Mouse (Mus musculus) limb, embryonic 12.5 days (tissue): Measurements from ENCODE around the gene Cd68. TPM values are rescaled to one million over a fixed set of nuclear protein-coding genes. Genes with fewer than 3 reads are reported as not detected.

Experiments
- ATAC-seq: fragments of 200-750 bp; cut with Nextera tagmentation; 2 replicates; pipeline ENCODE4 v1.8.0; 2017; ENCODE audit warnings: low read depth, moderate TSS enrichment; ENCODE audit not compliant: insufficient number of reproducible peaks, insufficient read depth, low FRiP score, low TSS enrichment
- H3K27ac ChIP-seq: fragments of 300-500 bp; sonication (generic); 2 replicates; pipeline ENCODE4 v1.5.1; 2016; ENCODE audit warnings: mild to moderate bottlenecking, moderate library complexity
- H3K27me3 ChIP-seq: fragments of 300-500 bp; sonication (generic); 2 replicates; pipeline ENCODE4 v1.6.1; 2016; ENCODE audit warnings: mild to moderate bottlenecking, moderate library complexity
- H3K36me3 ChIP-seq: fragments of 300-500 bp; sonication (generic); 2 replicates; pipeline ENCODE4 v1.6.1; 2016; ENCODE audit warnings: mild to moderate bottlenecking, moderate library complexity
- H3K4me1 ChIP-seq: fragments of 300-500 bp; sonication (generic); replicated peaks from 2 replicates; pipeline ENCODE4 v1.6.1; 2016
- H3K4me2 ChIP-seq: fragments of 300-500 bp; sonication (generic); 2 replicates; pipeline ENCODE4 v1.6.1; 2016; ENCODE audit warnings: mild to moderate bottlenecking, moderate library complexity
- H3K4me3 ChIP-seq: fragments of 300-500 bp; sonication (generic); replicated peaks from 2 replicates; pipeline ENCODE4 v1.5.1; 2016; ENCODE audit warnings: mild to moderate bottlenecking
- H3K9ac ChIP-seq: fragments of 300-500 bp; sonication (generic); replicated peaks from 2 replicates; pipeline ENCODE4 v1.6.1; 2016; ENCODE audit warnings: mild to moderate bottlenecking, moderate library complexity
- H3K9me3 ChIP-seq: fragments of 300-500 bp; sonication (generic); 2 replicates; pipeline ENCODE4 v1.6.1; 2016; ENCODE audit warnings: mild to moderate bottlenecking, moderate library complexity
- WGBS: fragments of 180-500 bp; shearing (Covaris S2); methylation state at CpG from one replicate; pipeline ENCODE4 v1.1.7; 2016; 5-methylcytosine and 5-hydroxymethylcytosine counted together
- polyA plus RNA-seq: library from polyadenylated mRNA; unstranded; fragments of >200 nt; fragmentation: Nextera tagmentation; extraction: Ambion mirVana; gene quantifications from 2 replicates; pipeline ENCODE4 v1.2.1, GENCODE M21; 2016

Cd68 gene
- polyA plus RNA-seq, 1 experiment from 2014 or later = 5.9 TPM

GRCm38 (mm10) chr11:69693421-69693965 is 27.5 kb upstream of the Cd68 start:
- H3K9ac ChIP-seq = no peak overlapping the region
- no peak overlapping the region for H3K4me2 ChIP-seq
- H3K27me3 ChIP-seq = no peaks in the 10 kb centered on the region
- H3K4me3 ChIP-seq = no peak overlapping the region
- H3K4me1 ChIP-seq = peaks cover 12% of the 10 kb centered on the region
- H3K27ac ChIP-seq = no peak overlapping the region
- ATAC-seq = no peak
- H3K36me3 ChIP-seq = no peaks in the 10 kb centered on the region
- 59% methylated on average over 11 of the region's 11 CpGs for WGBS
- no peaks in the 10 kb centered on the region for H3K9me3 ChIP-seq

GRCm38 (mm10) chr11:69692863-69693262 is 26.9 kb upstream of the Cd68 start:
- Histone ChIP-seq H3K27ac (no peak overlapping the region), H3K9ac (no peak overlapping the region), H3K27me3 (no peaks in the 10 kb centered on the region), H3K4me1 (peaks cover 12% of the 10 kb centered on the region), H3K4me3 (no peak overlapping the region), H3K4me2 (no peak overlapping the region), H3K36me3 (no peaks in the 10 kb centered on the region), H3K9me3 (no peaks in the 10 kb centered on the region)
- 92% methylated on average over 6 of the region's 6 CpGs for WGBS
- ATAC-seq = no peak

- Histone ChIP-seq H3K4me1 (peaks cover 12% of the 10 kb centered on the region), H3K27ac (no peak overlapping the region), H3K27me3 (no peaks in the 10 kb centered on the region), H3K9ac (no peak overlapping the region), H3K9me3 (no peaks in the 10 kb centered on the region), H3K4me3 (no peak overlapping the region), H3K4me2 (no peak overlapping the region), H3K36me3 (no peaks in the 10 kb centered on the region)
- WGBS = 64% methylated on average over 9 of the region's 9 CpGs
- no peak for ATAC-seq
Observed at GRCm38 (mm10) chr11:69692196-69692811, 26.4 kb upstream of the Cd68 start.

- no peak for ATAC-seq
- no peak overlapping the region for H3K9ac ChIP-seq
Observed at GRCm38 (mm10) chr11:69689891-69690290, 23.9 kb upstream of the Cd68 start.

GRCm38 (mm10) chr11:69687061-69687460 is 21.1 kb upstream of the Cd68 start:
- WGBS = 47% methylated on average over 5 of the region's 5 CpGs
- Histone ChIP-seq H3K9me3 (no peaks in the 10 kb centered on the region), H3K9ac (no peak overlapping the region), H3K4me3 (no peak overlapping the region), H3K36me3 (no peaks in the 10 kb centered on the region), H3K4me1 (peaks cover 20% of the 10 kb centered on the region), H3K4me2 (peak overlapping the region; percentile 2; the same call in 1 of the 2 replicates), H3K27me3 (no peaks in the 10 kb centered on the region), H3K27ac (no peak overlapping the region)
- ATAC-seq = no peak

More at GRCm38 (mm10) chr11:69689891-69690290, 23.9 kb upstream of the Cd68 start:
- H3K4me1 ChIP-seq = peaks cover 8% of the 10 kb centered on the region; the same call in 1 of the 2 replicates
- H3K36me3 ChIP-seq = no peaks in the 10 kb centered on the region
- no peaks in the 10 kb centered on the region for H3K27me3 ChIP-seq
- H3K9me3 ChIP-seq = no peaks in the 10 kb centered on the region
- 91% methylated on average over 1 of the region's 1 CpGs for WGBS
- no peak overlapping the region for H3K4me2 ChIP-seq
- no peak overlapping the region for H3K4me3 ChIP-seq
- no peak overlapping the region for H3K27ac ChIP-seq

- peaks cover 20% of the 10 kb centered on the region for H3K4me1 ChIP-seq
- 0 out of 2 replicates have a peak overlapping the region, but pooled peaks have one; percentile 2 for H3K4me2 ChIP-seq
- 15% methylated on average over 4 of the region's 4 CpGs for WGBS
- no peaks in the 10 kb centered on the region for H3K9me3 ChIP-seq
- no peaks in the 10 kb centered on the region for H3K27me3 ChIP-seq
- no peaks in the 10 kb centered on the region for H3K36me3 ChIP-seq
- ATAC-seq = no peak
- no peak overlapping the region; the same call in 1 of the 2 replicates for H3K9ac ChIP-seq
- no peak overlapping the region for H3K27ac ChIP-seq
- no peak overlapping the region for H3K4me3 ChIP-seq
Observed at GRCm38 (mm10) chr11:69686377-69686776, 20.4 kb upstream of the Cd68 start.

- H3K9ac ChIP-seq = peak within 1 kb of the TSS; percentile 13; the same call in 1 of the 2 replicates
- no peaks in the 10 kb centered on the region for H3K9me3 ChIP-seq
- 87% methylated on average over 10 of the region's 10 CpGs for WGBS
- H3K36me3 ChIP-seq = no peaks in the 10 kb centered on the region; the same call in 1 of the 2 replicates
- 0 out of 2 replicates have a peak within 1 kb of the TSS, but pooled peaks have one; percentile 2 for H3K4me2 ChIP-seq
- 0 out of 2 replicates have a peak within 1 kb of the TSS, but pooled peaks have one; percentile 14 for H3K27ac ChIP-seq
- peaks cover 26% of the 10 kb centered on the region for H3K4me1 ChIP-seq
- no peaks in the 10 kb centered on the region for H3K27me3 ChIP-seq
- no peak for ATAC-seq
- no peak within 1 kb of the TSS; the same call in 1 of the 2 replicates for H3K4me3 ChIP-seq
Observed at GRCm38 (mm10) chr11:69685526-69686148, 19.7 kb upstream of the Cd68 start, which contains the start of gene Tnfsf13. Tnfsf13 (minus strand) TSS chr11:69685784.

- Histone ChIP-seq H3K9me3 (no peaks in the 10 kb centered on the region), H3K4me2 (no peak overlapping the region), H3K36me3 (peaks cover 7% of the 10 kb centered on the region), H3K27me3 (no peaks in the 10 kb centered on the region), H3K27ac (no peak overlapping the region), H3K9ac (0 out of 2 replicates have a peak overlapping the region, but pooled peaks have one; percentile 13), H3K4me1 (peaks cover 33% of the 10 kb centered on the region), H3K4me3 (no peak overlapping the region; the same call in 1 of the 2 replicates)
- WGBS = 89% methylated on average over 6 of the region's 6 CpGs
- no peak for ATAC-seq
Observed at GRCm38 (mm10) chr11:69684936-69685335, 19.0 kb upstream of the Cd68 start.

- no peak overlapping the region for H3K4me2 ChIP-seq
- no peaks in the 10 kb centered on the region for H3K9me3 ChIP-seq
- no peak overlapping the region for H3K9ac ChIP-seq
- ATAC-seq = no peak
- WGBS = 82% methylated on average over 12 of the region's 12 CpGs
- H3K4me1 ChIP-seq = peaks cover 33% of the 10 kb centered on the region
- no peak overlapping the region for H3K27ac ChIP-seq
- H3K36me3 ChIP-seq = peaks cover 12% of the 10 kb centered on the region
- no peak overlapping the region for H3K4me3 ChIP-seq
- H3K27me3 ChIP-seq = no peaks in the 10 kb centered on the region
Observed at GRCm38 (mm10) chr11:69684128-69684745, 18.3 kb upstream of the Cd68 start.

GRCm38 (mm10) chr11:69683576-69683975 is 17.6 kb upstream of the Cd68 start:
- peaks cover 19% of the 10 kb centered on the region for H3K36me3 ChIP-seq
- H3K9ac ChIP-seq = no peak overlapping the region
- WGBS = 77% methylated on average over 7 of the region's 7 CpGs
- H3K9me3 ChIP-seq = no peaks in the 10 kb centered on the region
- H3K4me3 ChIP-seq = no peak overlapping the region
- H3K4me1 ChIP-seq = peaks cover 33% of the 10 kb centered on the region
- peak overlapping the region; percentile 88; the same call in 1 of the 2 replicates for H3K4me2 ChIP-seq
- H3K27ac ChIP-seq = peak overlapping the region; percentile 81
- no peak for ATAC-seq
- H3K27me3 ChIP-seq = no peaks in the 10 kb centered on the region
